Mouse (Mus musculus): ENCODE results near the gene Ccdc47.
A peak's percentile ranks its signal among the peaks of the same experiment; 100 is the strongest.

Gene Ccdc47

GRCm38 (mm10) chr11:106160841-106161721 lies 55.1 kb downstream of the Ccdc47 start, which contains the start of the genes Gm10840 and Limd2:
Gene Gm10840, plus strand, starts transcription at chr11:106160850.
Gene Limd2, minus strand, starts transcription at chr11:106160860.
- peak; percentile 90 to 95 for DNase-seq (ENCODE audit: low spot score in 2 of 2)

- DNase-seq (ENCODE audit: low spot score in 2 of 2), result peak; percentile 78 to 79
These were observed 56.0 kb downstream of the Ccdc47 start for GRCm38 (mm10) chr11:106159921-106160840.

- DNase-seq (ENCODE audit: low spot score in 2 of 2), result no peak
These were observed 56.8 kb downstream of the Ccdc47 start for GRCm38 (mm10) chr11:106159216-106159920.

- no peak for DNase-seq (ENCODE audit: low spot score in 2 of 2)
These were observed 57.3 kb downstream of the Ccdc47 start for GRCm38 (mm10) chr11:106158930-106159215.

- no peak for DNase-seq (ENCODE audit: low spot score in 2 of 2)
These were observed 57.8 kb downstream of the Ccdc47 start for GRCm38 (mm10) chr11:106158081-106158929.

- DNase-seq (ENCODE audit: low spot score in 2 of 2), result no peak
These were observed 59.0 kb downstream of the Ccdc47 start for GRCm38 (mm10) chr11:106157154-106157553.

- no peak for DNase-seq (ENCODE audit: low spot score in 2 of 2)
These were observed 59.9 kb downstream of the Ccdc47 start for GRCm38 (mm10) chr11:106156257-106156656.

GRCm38 (mm10) chr11:106155761-106156160 lies 60.4 kb downstream of the Ccdc47 start:
- DNase-seq (ENCODE audit: low spot score in 2 of 2), result no peak

- DNase-seq (ENCODE audit: low spot score in 2 of 2), result no peak
These were observed 61.4 kb downstream of the Ccdc47 start for GRCm38 (mm10) chr11:106154770-106155169.

- DNase-seq (ENCODE audit: low spot score in 2 of 2), result no peak
These were observed 62.1 kb downstream of the Ccdc47 start for GRCm38 (mm10) chr11:106154091-106154490.

GRCm38 (mm10) chr11:106152132-106152531 lies 64.0 kb downstream of the Ccdc47 start:
- peak in 1 of 2 experiments; percentile 65 for DNase-seq (ENCODE audit: low spot score in 2 of 2)

- DNase-seq (ENCODE audit: low spot score in 2 of 2), result no peak
These were observed 64.9 kb downstream of the Ccdc47 start for GRCm38 (mm10) chr11:106151219-106151618.
